Mouse (Mus musculus): Measurements from ENCODE around the gene Klhdc8b. TPM values are rescaled to one million over a fixed set of nuclear protein-coding genes. Genes with fewer than 3 reads are reported as not detected.

The Klhdc8b gene
- polyA plus RNA-seq, 1 experiment = 84.2 TPM

GRCm38 (mm10) chr9:108490559-108491285 is 29.3 kb upstream of the Klhdc8b start, which contains the start of gene Usp19:
TSS of gene Usp19 (plus strand) at chr9:108490602.
- TF ChIP-seq CTCF (IDR thresholded peaks at IDR 0.05; ENCODE audit: borderline replicate concordance, extremely low read depth, insufficient read depth, insufficient read length) = no peak
- TF ChIP-seq POLR2A (IDR thresholded peaks at IDR 0.05; ENCODE audit: borderline replicate concordance, extremely low read depth, insufficient read depth, insufficient read length, poor library complexity, severe bottlenecking) = peak; percentile 47
- DNase-seq (ENCODE audit: low read depth) = peak; percentile 99

DNA sequence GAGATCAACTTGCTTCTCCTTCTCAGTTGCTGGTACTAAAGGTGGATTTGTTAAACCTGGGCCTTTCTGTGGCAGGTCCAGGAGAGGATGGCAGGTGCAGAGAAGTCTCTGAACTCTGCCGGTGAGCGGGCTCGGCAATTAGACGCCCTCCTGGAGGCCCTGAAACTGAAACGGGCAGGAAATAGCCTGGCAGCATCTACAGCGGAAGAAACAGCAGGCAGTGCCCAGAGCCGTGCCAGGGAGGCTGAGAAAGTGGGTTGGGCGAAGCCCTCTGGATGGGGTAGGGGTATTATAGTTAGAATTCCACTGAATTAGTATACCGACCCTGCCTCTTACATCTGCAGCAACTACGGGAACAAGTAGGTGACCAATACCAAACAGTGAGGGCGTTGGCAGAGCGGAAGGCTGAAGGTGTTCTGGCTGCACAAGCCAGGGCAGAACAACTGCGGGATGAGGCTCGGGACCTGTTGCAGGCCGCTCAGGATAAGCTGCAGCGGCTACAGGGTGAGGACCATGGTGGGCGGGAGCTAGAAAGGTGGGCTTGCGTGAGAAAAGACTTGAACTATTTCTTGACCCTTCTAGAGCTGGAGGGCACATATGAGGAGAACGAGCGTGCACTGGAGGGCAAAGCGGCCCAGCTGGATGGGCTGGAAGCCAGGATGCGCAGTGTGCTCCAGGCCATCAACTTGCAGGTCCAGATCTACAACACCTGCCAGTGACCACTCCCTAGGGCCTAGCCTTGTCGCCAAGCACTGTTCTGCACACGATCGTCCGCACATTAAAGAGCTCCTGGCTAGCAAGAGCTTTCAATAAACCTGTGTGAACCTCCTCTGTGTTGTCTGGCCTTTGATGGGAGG is 28.5 kb upstream of the Klhdc8b start:
- no peak for TF ChIP-seq CTCF (IDR thresholded peaks at IDR 0.05; ENCODE audit: borderline replicate concordance, extremely low read depth, insufficient read depth, insufficient read length)
- TF ChIP-seq POLR2A (IDR thresholded peaks at IDR 0.05; ENCODE audit: borderline replicate concordance, extremely low read depth, insufficient read depth, insufficient read length, poor library complexity, severe bottlenecking) = no peak

GRCm38 (mm10) chr9:108489215-108489614 is 27.8 kb upstream of the Klhdc8b start:
- TF ChIP-seq POLR2A (IDR thresholded peaks at IDR 0.05; ENCODE audit: borderline replicate concordance, extremely low read depth, insufficient read depth, insufficient read length, poor library complexity, severe bottlenecking) = no peak
- TF ChIP-seq CTCF (IDR thresholded peaks at IDR 0.05; ENCODE audit: borderline replicate concordance, extremely low read depth, insufficient read depth, insufficient read length) = no peak
- no peak for DNase-seq (ENCODE audit: low read depth)

More for the DNA sequence above, 28.5 kb upstream of the Klhdc8b start:
- DNase-seq (ENCODE audit: low read depth) = no peak

GRCm38 (mm10) chr9:108488403-108488802 is 27.0 kb upstream of the Klhdc8b start:
- TF ChIP-seq POLR2A (IDR thresholded peaks at IDR 0.05; ENCODE audit: borderline replicate concordance, extremely low read depth, insufficient read depth, insufficient read length, poor library complexity, severe bottlenecking) = no peak

GRCm38 (mm10) chr9:108486973-108487530 is 25.7 kb upstream of the Klhdc8b start:
- DNase-seq (ENCODE audit: low read depth) = no peak
- TF ChIP-seq CTCF (IDR thresholded peaks at IDR 0.05; ENCODE audit: borderline replicate concordance, extremely low read depth, insufficient read depth, insufficient read length) (no peak), POLR2A (IDR thresholded peaks at IDR 0.05; ENCODE audit: borderline replicate concordance, extremely low read depth, insufficient read depth, insufficient read length, poor library complexity, severe bottlenecking) (no peak)

More at GRCm38 (mm10) chr9:108488403-108488802, 27.0 kb upstream of the Klhdc8b start:
- DNase-seq (ENCODE audit: low read depth) = no peak

GRCm38 (mm10) chr9:108485301-108485875 is 24.0 kb upstream of the Klhdc8b start:
- no peak for DNase-seq (ENCODE audit: low read depth)
- TF ChIP-seq CTCF (IDR thresholded peaks at IDR 0.05; ENCODE audit: borderline replicate concordance, extremely low read depth, insufficient read depth, insufficient read length) = no peak
- no peak for TF ChIP-seq POLR2A (IDR thresholded peaks at IDR 0.05; ENCODE audit: borderline replicate concordance, extremely low read depth, insufficient read depth, insufficient read length, poor library complexity, severe bottlenecking)

DNA sequence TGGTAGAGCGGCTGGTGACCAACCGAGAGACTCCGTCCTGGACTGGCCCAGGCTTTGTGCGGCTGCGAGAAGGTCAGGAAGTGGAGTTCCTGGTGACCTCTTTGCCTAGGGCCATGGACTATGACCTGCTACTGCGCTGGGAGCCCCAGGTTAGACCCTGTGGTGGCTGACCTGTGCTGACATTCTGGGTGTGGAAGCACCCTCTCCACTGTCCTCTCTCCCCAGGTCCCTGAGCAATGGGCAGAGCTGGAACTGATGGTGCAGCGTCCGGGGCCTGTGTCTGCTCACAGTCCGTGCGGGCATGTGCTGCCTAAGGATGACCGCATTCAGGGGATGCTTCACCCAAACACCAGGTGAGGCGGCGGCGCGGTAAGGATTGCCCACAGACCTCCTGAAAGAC is 22.6 kb upstream of the Klhdc8b start:
- no peak for TF ChIP-seq CTCF (IDR thresholded peaks at IDR 0.05; ENCODE audit: borderline replicate concordance, extremely low read depth, insufficient read depth, insufficient read length)
- TF ChIP-seq POLR2A (IDR thresholded peaks at IDR 0.05; ENCODE audit: borderline replicate concordance, extremely low read depth, insufficient read depth, insufficient read length, poor library complexity, severe bottlenecking) = no peak

GRCm38 (mm10) chr9:108483051-108483790 is 21.8 kb upstream of the Klhdc8b start:
- DNase-seq (ENCODE audit: low read depth) = no peak
- TF ChIP-seq CTCF (IDR thresholded peaks at IDR 0.05; ENCODE audit: borderline replicate concordance, extremely low read depth, insufficient read depth, insufficient read length) = no peak
- no peak for TF ChIP-seq POLR2A (IDR thresholded peaks at IDR 0.05; ENCODE audit: borderline replicate concordance, extremely low read depth, insufficient read depth, insufficient read length, poor library complexity, severe bottlenecking)

More for the DNA sequence above, 22.6 kb upstream of the Klhdc8b start:
- no peak for DNase-seq (ENCODE audit: low read depth)

- TF ChIP-seq POLR2A (IDR thresholded peaks at IDR 0.05; ENCODE audit: borderline replicate concordance, extremely low read depth, insufficient read depth, insufficient read length, poor library complexity, severe bottlenecking) = no peak
- TF ChIP-seq CTCF (IDR thresholded peaks at IDR 0.05; ENCODE audit: borderline replicate concordance, extremely low read depth, insufficient read depth, insufficient read length) = no peak
- no peak for DNase-seq (ENCODE audit: low read depth)
Observed at GRCm38 (mm10) chr9:108481520-108482210, 20.3 kb upstream of the Klhdc8b start.
